Mouse (Mus musculus) fat pad, adult 2 months (tissue): ENCODE results near the gene Kcne3.
A peak's percentile ranks its signal among the peaks of the same experiment; 100 is the strongest.

Experiments used
- DNase-seq: peaks from one replicate; pipeline ENCODE4 v3.0.0-alpha.2; 2011; ENCODE audit warnings: low read depth, low spot score; ENCODE audit errors: extremely low read depth

Gene Kcne3

DNA sequence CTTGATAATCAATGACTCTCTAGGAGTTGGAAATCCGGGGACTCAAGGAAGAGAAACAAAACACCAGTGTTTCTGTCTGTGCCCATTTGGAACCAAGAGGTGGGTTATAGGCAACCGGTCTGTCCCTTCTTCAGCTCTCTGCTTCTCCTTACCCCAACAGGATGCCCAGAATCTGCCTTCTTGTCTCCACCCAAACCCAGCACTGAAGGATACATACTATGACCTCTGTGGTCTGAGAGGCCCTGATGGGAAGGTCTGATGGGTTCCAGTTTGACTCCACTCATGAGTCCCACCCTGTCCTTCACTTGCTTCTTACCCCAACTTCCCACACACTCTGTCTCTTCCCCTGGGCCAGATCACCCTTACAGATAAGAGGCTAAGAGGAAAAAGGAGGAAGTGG, 4.9 kb downstream of the Kcne3 start:
- DNase-seq: no peak

DNA sequence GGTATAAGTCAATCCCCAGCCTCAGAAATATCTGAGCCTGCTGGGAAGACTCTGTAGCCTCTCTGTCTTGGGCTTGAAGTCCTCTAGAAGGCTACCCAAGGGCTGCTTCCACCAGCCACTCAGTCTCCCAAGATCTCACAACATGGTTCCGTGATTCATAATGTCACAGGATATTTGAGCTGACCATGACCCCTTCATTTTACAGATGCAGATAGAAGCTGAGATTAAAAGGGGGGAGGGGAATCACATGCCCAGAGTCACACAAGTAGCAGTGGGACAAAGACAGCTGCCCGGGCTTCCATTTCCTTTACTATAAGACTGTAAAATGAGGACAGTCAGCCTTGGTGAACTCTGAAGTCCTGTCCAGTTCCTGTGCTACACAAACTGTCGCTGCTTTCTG, 5.3 kb downstream of the Kcne3 start:
- DNase-seq: no peak

DNA sequence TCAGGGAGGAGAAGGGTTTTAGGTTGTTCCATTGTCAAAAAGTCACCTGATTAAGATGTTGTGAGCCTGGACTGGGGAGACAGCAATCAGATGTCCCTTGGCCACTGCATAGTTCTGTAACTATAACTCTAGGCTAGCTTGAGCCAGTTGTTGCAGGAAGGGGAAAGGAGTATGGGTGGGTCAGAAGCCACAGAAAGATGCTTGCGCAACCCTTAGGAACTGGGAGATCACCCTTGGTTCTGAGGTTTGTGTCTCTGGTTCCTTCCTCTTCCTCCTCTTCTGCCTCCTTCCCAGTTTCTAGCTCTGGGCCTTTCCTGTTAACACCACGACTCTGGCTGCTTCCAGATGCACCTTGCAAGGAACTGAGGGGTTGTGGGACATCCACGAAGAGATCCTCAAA, 6.1 kb downstream of the Kcne3 start:
- no peak for DNase-seq

DNA sequence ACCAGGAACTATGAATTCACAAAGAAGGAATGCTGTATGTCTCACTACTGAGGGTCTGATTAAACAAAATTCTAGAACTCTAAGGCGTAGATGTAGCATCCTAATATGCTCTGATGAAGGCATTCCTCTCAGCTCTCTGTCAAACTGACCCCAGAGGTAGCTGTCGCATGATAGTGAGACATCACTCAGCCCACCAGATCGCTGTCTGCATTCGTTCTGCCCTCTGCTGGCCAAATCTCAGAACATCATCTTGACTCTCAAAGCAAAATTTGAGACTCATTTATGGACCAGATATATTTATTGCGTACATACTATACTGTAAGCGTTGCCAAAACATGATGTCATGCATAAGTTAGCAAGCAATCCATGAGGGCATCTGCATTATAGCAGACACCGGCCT, 11.3 kb downstream of the Kcne3 start:
- DNase-seq: no peak

DNA sequence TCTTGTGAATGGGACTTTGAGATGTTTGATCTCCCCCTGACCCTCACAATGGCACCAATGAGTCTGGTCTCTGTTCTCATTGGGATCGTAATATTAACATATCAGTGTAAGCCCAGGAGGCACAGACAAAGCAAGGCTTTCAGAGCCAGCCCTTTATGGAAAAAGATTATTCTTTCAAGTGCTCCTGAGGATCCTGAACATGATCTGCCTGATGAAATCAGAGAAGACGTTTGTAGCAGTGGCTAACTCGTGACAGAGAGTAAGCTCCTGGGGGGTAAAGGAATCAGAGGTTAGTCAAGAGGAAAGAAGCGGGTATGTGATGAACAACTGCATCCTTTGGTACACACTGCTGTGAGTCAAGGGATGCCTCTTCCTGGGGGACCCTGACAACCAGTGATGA, 13.9 kb downstream of the Kcne3 start:
- DNase-seq: no peak

DNA sequence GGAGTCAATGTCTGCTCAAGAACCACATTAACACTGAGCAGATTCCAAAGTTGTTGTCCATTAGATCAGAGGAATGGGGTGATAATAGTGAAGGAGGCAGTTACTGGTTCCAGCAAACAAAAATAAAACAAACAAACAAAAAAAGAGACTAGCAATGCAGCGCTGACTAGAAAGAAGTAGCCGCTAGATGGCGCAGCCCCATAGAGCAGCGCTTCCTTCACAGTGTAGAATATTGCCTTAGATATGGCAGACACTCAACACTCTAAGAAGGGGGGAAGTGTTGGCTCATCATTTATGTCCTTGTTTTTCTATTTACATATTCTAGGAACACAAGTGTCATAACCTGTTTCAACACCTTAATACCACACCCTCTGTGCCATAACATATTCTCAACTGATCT, 14.5 kb downstream of the Kcne3 start:
- DNase-seq: no peak

DNA sequence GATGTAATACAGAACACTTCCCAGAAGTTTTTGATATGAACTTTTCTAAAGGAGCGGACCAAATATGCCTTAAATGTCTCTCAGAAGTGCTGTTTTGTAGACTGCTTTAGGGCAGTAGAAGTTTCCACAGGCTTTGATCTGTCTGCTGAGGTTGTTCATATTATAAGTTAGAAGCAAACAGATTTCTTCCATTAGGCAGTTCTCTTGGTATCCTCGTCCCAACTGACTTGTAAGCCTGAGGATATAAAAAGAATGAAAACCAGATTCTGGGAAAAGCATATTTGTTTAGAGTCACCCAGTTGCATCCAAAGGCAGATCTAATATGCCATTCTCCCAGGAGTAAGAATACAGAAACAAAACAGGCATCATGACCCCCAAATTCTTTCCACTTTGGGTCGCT, 24.9 kb downstream of the Kcne3 start:
- DNase-seq: no peak

DNA sequence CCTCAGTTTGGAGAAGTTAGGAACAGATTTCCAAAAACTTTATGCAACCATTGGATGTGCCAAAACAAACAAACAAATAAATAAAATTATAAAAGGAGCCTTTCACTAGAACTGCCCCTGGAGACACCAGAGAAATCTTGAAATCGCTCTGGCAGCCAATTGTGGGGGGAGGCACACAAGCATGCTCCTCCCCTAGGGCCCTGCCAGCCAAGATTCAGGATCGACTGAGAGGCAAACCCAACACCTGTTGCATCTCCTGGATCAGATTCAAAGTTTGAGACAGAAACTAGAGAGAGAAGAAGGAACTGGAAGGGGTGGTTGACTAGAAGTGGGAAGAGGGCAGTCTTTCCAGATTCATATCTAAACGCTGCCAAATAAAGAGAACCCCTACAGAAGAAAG, 27.3 kb downstream of the Kcne3 start:
- DNase-seq: no peak

DNA sequence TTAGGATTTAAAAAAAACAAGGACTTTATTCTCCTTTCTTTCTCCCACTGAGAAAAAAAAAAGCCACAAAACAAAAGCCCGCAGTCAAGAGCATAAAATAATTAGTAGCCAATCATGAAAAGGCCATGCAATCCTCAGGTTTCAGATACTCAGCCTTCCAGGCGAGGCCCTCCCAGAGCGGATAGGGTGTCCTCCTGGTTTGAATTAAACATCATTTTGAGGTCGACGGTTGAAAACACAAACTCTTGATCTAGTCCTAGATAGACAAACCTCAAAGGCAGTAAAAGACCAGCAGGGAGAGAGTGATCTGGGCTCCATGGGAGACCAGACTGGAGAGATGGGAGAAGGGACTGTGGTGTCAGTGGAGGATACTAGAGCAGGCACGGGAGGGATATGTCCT, 28.6 kb downstream of the Kcne3 start:
- DNase-seq: no peak

DNA sequence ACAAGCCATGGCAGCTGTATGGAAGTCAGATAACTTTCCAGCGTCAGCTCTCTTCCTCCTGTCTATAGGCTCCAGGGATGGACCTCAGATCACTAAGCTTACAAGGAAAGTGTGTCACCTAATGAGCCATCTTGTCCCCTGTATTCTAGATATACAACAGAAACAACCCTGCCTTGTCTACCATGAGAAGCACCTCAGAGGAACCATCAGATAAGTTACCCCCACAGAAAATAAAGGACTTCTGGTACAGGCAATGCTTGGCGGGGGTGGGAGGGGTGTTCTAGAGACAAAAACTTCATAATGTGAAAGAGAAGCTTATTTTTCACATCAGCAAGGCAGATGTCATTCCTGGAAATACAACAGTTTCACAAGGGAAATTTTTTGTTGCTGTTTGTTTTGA, 29.8 kb downstream of the Kcne3 start:
- no peak for DNase-seq

DNA sequence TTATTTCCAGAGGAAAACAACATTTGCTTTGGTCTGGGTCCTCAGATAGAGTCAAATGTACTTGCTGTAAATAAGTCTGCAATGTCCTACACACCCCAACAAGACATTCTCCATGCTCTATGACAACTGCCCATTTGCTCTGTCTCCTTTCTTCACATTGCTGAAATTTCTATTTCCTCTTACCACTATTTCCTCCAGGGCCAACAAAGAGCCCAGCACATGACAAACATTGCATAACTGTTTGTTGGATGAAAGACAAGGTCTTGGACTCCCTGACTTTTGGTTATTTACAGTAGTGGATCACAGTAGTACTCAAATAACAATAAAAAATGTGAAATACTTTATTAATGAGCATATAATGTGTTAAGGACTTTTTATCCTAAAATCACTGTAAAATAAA, 31.6 kb downstream of the Kcne3 start:
- no peak for DNase-seq

DNA sequence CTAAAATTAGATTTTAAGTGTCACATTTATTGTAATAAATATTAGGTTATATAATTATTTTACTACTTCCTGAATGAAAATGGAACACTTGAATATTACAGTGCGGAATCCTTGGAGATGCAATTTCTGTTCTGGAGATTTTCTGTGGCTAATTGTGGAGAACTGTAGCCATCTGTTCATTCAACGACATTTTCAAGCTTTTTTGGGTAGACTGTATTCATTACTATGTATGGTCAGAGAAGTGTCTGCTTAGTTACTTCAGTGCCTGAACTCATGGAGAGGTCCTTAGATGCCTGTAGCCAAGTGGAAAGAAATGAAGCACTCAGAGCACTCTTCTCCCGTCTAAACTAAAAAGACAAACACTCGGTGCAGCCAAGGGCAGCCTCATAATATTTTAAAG, 38.0 kb downstream of the Kcne3 start:
- no peak for DNase-seq

DNA sequence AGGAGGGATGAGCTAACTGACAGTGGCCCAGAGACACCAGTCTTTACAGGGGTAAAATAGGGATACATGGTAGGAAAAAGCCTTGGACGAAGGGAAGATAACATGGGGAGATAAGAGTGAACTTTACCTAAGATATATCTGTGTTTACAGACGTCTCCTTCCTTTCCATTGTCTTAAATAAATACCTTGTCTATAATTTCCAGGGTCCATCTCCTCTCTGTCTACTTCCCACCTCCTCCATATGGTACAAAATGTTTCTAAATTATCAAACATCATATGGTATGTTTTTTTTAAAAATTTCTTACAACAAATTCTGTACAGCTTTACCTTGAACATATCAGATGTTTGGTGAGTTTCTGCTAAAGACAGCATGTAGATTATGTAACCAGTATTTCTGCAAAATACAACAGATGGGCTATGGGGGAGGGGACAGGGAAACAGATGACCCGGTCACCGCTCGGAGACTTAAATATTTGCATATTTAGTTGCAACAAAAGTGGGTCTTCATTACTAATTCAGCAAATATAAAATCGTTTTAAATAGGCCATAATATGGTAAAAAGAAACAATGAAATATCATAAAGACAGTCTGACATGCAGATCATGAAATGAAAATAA, 38.9 kb downstream of the Kcne3 start:
- DNase-seq: no peak

DNA sequence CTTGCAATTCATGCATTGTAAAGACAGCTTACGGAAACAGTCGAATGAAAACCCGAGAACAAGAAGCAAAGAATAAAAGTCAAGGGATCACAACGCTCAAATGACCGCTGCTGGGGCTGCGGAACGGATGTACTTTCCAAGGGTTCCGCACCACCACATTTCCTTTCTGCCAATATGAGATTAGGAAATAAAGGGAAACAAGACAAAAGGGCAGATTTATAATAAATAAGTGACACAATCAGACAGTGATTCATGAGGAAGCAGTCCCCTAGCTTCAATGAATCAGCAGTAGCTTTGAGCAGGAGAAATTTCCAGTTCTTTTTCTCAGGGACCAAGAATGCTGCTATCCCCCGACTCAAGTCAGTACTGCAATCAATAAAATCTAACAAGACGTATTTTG, 39.7 kb downstream of the Kcne3 start:
- no peak for DNase-seq

DNA sequence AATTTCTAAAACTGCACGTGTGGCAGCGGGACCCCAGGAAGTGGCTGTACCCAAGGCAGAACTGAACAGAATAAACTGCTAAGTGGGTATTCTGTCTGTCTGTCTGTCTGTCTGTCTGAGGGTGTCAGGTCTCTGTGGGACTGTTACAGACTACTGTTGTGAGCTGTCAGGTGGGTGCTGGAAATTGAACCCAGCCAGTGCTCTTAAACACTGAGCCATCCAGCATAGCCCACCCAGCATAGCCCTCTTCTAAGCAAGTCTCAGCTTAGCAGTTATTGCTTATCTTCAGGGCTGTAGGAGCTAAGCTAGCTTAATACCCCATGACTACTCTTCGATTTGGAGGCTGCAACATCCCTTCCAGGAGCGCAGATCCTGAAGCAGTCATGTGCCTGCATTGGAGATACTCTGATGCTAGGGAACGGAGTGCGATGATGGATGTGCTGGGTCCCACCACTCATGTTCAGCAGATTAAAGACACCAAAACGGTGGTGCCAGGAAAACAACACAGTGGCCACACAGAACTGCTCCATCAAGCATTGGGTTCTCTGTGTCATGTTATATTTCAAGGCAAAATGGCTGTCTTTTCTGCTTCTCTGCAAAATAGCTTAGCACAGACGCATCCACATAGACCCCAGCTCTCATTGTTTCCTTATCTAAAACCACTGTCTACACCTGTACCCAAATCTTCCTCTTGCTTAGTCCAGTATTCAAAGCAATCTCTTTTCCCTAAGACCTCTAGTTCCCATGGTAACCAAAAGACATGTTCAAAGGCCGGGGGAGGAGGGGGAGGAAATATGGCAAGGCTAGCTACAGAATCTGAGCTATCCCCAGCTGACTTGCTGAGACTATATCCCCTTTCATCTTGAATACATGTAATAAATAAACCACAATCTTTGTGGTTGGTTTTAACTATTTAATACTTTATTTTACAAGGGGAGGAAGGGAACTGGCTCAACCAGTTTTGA, 40.6 kb downstream of the Kcne3 start:
- DNase-seq: no peak

DNA sequence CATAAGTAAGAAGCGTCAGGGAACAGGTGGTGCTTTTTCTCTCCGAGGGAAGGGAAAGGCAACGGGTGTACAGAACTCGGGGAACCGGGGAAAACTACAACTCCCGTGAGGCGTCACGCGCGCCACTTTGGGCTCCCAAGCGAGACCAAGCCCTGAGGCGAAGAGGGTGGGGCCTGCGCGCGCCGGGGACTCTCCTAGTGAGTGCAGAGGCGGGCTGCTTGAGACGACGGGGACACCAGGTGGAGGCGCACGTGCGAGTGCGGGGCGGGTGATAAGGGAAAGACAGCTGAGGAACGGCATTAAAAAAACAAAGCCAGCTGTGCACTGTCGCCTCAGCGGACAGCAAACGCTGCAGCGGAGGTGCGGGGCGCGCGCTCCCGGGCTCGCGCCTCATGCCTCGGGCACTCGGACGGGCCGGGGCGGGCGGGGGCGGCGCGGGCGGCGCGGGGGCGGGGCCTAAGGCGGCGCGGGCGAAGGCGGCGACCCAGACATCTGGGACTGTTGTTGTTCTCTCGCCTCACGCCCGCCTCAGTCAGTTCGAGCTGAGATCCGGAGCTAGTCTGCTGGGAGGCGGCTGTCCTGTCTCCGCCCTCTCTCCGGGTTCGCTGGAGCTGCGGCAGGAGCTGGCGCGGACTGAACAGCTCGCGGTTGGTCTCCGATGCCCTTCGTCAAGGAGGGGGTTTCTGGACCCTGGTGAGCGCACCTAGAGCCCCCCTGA, 51.0 kb downstream of the Kcne3 start, which contains the start of gene Pgm2l1:
Pgm2l1 (plus strand) TSS at position 237 of the 718 bp plus-strand sequence.
- DNase-seq: peak; percentile 23

DNA sequence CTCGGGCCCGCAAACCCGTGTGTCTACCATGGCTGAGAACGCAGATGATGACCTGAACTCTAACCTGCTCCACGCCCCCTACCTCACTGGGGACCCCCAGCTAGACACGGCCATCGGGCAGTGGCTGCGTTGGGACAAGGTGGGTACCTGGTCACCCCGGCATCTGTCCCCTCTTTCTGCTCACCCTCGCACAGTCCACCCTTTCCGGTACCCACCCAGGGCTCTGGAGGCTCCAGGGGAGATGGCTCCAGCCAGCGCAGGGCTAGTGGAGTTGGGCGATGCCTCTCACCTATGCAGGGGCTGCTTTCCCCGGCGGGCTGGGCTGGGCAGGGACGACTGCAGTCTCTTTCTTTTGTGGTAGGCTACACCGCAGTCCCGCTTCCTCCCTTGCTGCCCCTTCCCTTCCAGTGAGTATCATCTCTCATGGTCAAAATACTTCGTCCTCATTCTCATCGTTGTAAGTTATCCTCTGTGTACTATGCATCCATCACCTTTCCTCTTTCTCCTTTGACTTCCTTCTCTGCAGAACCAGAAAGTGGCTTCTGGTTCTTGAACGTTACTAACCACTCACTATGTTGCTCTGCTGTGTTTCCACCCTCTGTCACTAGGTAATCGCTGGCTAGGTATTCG, 51.7 kb downstream of the Kcne3 start:
- DNase-seq: no peak

DNA sequence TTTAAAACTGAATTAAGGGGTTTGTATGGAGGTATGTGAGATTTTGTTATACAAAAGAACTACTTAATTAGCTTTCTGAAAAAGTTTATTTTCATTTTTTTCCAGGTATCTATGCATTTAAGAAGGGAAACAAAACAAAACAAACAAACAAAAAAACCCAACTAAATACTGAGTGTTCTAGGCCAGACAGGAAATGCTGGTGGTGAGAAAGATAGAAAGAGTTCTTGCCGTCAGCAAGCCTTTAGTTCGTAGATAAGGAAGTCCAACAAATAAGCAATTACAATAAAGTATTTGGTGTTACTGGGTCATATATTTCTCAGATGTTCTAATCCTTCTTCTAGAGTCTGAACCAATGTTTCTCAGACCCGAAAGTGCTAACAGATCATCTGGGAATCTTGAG, 52.7 kb downstream of the Kcne3 start:
- DNase-seq: no peak

DNA sequence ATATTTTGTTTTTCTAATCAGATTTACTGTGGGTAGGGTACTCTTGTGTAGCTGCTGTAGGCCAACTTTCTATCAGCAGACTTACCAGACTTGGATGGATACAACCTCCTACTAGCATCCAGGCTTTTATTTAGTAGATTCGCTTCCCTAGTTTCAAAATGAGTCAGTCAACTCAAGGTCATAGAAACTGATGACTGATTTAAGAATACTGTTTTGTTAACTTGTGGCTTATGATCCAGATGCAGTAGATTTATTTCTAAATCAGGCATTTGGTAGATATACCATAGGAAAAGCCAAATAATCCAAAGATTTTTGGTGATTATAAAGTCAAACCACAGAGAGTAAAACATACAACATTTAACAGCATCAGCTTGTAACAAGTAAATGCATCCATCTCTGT, 54.3 kb downstream of the Kcne3 start:
- no peak for DNase-seq

DNA sequence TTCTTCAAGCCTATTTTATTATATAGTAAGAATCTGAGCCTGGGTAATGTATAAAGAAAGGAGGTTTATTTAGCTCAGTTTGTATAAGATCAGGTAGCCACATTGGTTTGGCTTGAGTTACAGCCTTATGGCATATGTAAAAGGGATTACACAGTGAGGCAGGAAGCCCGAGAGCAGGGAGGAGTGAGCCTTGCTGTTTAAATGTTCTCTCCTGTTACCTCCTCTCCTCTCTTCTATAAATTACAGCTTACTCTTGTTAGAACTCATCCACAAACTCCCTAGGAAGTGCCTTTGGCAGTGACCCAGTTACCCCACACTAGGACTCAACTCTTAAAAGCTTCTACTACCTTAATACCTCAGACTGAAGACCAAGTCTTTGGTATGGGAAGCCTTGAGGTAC, 55.4 kb downstream of the Kcne3 start:
- no peak for DNase-seq

DNA sequence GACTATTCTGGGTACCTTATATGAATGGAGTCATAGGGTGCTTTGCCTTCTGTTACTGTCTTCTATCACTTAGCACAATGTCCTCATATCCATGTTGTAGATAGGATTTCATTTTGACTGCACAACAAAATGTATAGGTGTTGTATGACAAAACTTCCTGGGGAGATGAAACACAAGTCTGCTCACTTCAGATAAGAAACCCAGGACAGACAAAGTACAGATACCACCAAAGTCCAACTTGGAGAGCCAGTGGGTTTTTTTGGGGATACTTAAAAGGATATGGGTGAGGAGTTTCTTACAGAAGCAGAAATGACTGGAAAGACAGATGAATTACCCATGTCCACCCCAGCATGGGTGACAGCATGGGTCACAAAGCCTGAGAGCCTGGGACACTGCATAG, 57.4 kb downstream of the Kcne3 start:
- no peak for DNase-seq
